Mouse (Mus musculus): ENCODE measurements around the gene Lin9.

DNA sequence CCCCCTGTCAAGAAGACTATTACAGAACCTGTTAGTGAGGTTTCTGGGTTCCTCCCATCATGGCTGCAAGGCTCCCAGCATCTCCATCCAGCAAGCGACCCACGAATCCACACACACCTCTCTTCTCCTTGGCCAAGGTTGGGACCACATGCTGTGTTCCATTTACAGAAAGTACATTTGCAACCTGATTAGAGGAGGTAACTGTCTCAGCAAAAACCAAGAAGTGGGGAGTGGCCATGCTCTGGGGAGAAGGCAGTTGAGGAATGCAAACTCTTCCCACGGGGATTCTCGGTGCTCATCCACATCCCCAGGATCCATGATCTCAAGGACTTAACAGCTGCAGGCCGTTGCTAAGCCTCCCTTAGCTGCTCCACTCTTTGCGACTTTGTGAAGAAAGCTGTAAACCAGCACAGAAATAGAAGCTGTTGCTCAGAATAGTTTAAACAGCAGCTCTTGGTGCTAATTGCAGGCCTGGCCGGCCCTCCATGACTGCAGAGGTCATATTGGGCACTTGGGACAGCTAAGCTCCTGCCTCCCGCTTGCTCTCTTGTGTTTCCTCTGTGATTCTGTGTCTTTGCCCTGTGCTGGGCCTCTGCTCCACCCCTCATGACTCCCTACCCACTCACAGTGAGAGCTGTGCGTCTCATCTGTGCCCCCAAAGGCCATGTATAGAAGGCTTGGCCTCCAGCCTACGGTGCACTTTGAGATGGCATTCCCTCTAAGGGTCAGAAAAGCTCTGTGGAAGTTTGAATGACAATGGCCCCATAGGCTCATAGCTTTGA lies 34.0 kb upstream of the Lin9 start:
- no peak for TF ChIP-seq CTCF (IDR thresholded peaks at IDR 0.05; ENCODE audit: extremely low read depth, insufficient read length, insufficient replicate concordance, low read depth, low read length)
- no peak for TF ChIP-seq POLR2A (IDR thresholded peaks at IDR 0.05; ENCODE audit: low read depth, low read length)

Measured in small intestine, adult 2 months (tissue).